In the genomic region with DNA sequence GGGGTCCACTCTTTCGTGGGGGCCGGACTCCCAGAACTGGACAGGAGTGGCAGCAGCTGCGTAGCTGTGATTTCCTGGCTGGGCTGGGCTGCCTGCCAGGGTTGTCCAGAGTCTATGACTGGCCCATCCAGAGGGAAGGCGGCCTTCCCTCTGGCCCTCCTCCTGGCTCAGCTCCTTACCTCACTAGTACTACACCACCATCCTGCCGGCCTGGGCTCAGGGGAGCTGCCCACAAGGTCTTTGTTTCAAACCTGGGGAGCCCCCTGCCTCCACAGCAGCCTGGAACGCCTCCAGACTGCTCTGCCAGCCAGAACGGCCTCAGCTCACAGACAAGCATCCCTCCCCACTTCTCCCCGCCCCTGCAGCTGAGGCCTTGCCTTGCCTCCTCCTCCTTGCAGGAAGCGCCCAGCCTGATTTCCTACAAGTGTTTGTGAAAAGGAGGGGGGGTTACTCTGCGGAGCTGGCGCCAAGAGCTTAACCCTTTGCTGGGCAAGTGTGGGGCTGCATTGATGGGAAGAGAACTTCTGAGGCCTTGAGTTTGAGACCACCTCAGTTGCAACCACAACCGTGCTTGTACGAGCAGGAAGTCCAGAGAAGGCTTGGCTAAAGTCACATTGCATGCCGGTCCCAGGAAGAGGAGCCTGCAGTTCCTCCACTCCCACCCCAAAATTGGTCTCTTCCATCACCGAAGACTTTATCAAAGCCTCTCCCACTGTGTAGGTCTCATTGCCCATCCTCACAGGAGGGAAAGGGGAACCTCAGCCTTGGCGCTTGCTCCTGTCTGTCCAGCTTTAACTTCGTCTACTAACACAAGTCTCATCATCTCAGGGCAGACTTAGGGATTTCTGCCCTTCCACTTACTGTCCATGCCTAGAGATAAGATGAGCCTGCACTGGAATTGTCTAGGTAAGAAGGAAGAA, we compare ENCODE assay signal across 8 mouse cellular contexts. TPM values are rescaled to one million over a fixed set of nuclear protein-coding genes. Genes with fewer than 3 reads are reported as not detected.
DNase-seq lines count a peak whose midpoint lies in the region; ATAC-seq lines count a peak whose summit lies in the region.

A gene (minus strand): TSS at position 315 of the 920 bp plus-strand sequence.

- no peaks in the 10 kb centered on the region for H3K9me3 ChIP-seq in embryonic facial prominence, embryonic 10.5 days
- H3K9me3 ChIP-seq in intestine, embryonic 16.5 days (ENCODE audit: control insufficient read depth, low read length), result no peaks in the 10 kb centered on the region
- no peaks in the 10 kb centered on the region for H3K9me3 ChIP-seq in midbrain, embryonic 10.5 days (replicated peaks)

- peak; percentile 32 for ATAC-seq in activated CD4-positive, CD25-positive, alpha-beta regulatory T cell, adult 4 months
- ATAC-seq in intestine, embryonic 16.5 days, result peak; percentile 92

- H3K36me3 ChIP-seq in embryonic facial prominence, embryonic 10.5 days (replicated peaks), result no peaks in the 10 kb centered on the region
- H3K36me3 ChIP-seq in intestine, embryonic 16.5 days (ENCODE audit: control insufficient read depth, insufficient read depth, low read length), result no peaks in the 10 kb centered on the region
- H3K36me3 ChIP-seq in midbrain, embryonic 10.5 days, result no peaks in the 10 kb centered on the region

- H3K27ac ChIP-seq in embryonic facial prominence, embryonic 10.5 days (replicated peaks), result peak within 1 kb of the TSS; percentile 93
- H3K27ac ChIP-seq in intestine, embryonic 16.5 days (ENCODE audit: low read length), result peak within 1 kb of the TSS; percentile 92
- peak within 1 kb of the TSS; percentile 89 for H3K27ac ChIP-seq in midbrain, embryonic 10.5 days (replicated peaks)

- H3K4me3 ChIP-seq in embryonic facial prominence, embryonic 10.5 days, result peak within 1 kb of the TSS; percentile 52
- H3K4me3 ChIP-seq in intestine, embryonic 16.5 days (ENCODE audit: low read length), result peak within 1 kb of the TSS; percentile 43
- peak within 1 kb of the TSS; percentile 42 for H3K4me3 ChIP-seq in midbrain, embryonic 10.5 days

- 17% methylated on average over 17 of the region's 17 CpGs for WGBS in embryonic facial prominence, embryonic 10.5 days
- 12% methylated on average over 16 of the region's 17 CpGs for whole genome bisulfite sequencing in intestine, embryonic 16.5 days
- 18% methylated on average over 17 of the region's 17 CpGs for WGBS in midbrain, embryonic 10.5 days

- H3K27me3 ChIP-seq in embryonic facial prominence, embryonic 10.5 days (replicated peaks; ENCODE audit: low read depth, poor library complexity, severe bottlenecking), result peaks cover 4% of the 10 kb centered on the region; the same call in 1 of the 2 replicates
- no peaks in the 10 kb centered on the region for H3K27me3 ChIP-seq in intestine, embryonic 16.5 days (replicated peaks; ENCODE audit: control insufficient read depth, insufficient read depth, low read length)
- 0 out of 2 replicates have a peak, but pooled peaks cover 6% of the 10 kb centered on the region for H3K27me3 ChIP-seq in midbrain, embryonic 10.5 days (ENCODE audit: low read depth, poor library complexity, severe bottlenecking)

- peaks cover 67% of the 10 kb centered on the region for H3K4me1 ChIP-seq in embryonic facial prominence, embryonic 10.5 days
- H3K4me1 ChIP-seq in intestine, embryonic 16.5 days (ENCODE audit: control insufficient read depth, insufficient read depth, low read length), result peaks cover 47% of the 10 kb centered on the region
- H3K4me1 ChIP-seq in midbrain, embryonic 10.5 days, result peaks cover 79% of the 10 kb centered on the region

- H3K9ac ChIP-seq in intestine, embryonic 16.5 days (ENCODE audit: low read depth, low read length), result peak within 1 kb of the TSS; percentile 66

- intact Hi-C loops in left cerebral cortex, postnatal 4 days (cut with DNase I), result no loop called here

- DNase-seq in embryonic facial prominence, embryonic 10.5 days (ENCODE audit: low spot score), result peak; percentile 88
- peak; percentile 91 to 94 for DNase-seq in gastrocnemius, postnatal 4 days (ENCODE audit: low spot score in 2 of 2)
- peak; percentile 93 for DNase-seq in left cerebral cortex, postnatal 4 days
- peak; percentile 78 for DNase-seq in midbrain, embryonic 10.5 days (ENCODE audit: low spot score)
- peak; percentile 89 for DNase-seq in skeletal muscle tissue, adult 2 months (ENCODE audit: low read depth, low spot score)
- DNase-seq in c-Kit-positive CD71-positive TER-119-positive erythroid progenitor cells, embryonic 14.5 days (ENCODE audit: low spot score), result no peak

- H3K4me2 ChIP-seq in intestine, embryonic 16.5 days (ENCODE audit: low read depth, low read length), result peak within 1 kb of the TSS; percentile 59

RNA-seq across cellular contexts. Expression of the gene that starts here (rescaled TPM):
- 100 to 1,000 TPM in 1 of 2 experiments, 10 to 100 TPM in 1; 72.4 to 116 TPM for polyA plus RNA-seq in activated CD4-positive, CD25-positive, alpha-beta regulatory T cell, adult 4 months (2017; shearing (Covaris generic))
- 11.8 and 12.0 TPM in 2 replicates for polyA plus RNA-seq in embryonic facial prominence, embryonic 10.5 days (2016; fragmentation: Nextera tagmentation; extraction: Ambion mirVana)
- 1 to 10 TPM; 6.2 to 6.5 TPM for total RNA-seq in gastrocnemius, postnatal 4 days (2021)
- 5.3 and 5.4 TPM in 2 replicates for polyA plus RNA-seq in intestine, embryonic 16.5 days (2015; fragmentation: Nextera tagmentation; extraction: Ambion mirVana)
- total RNA-seq in left cerebral cortex, postnatal 4 days (2021), result 1 to 10 TPM; 6.1 to 6.9 TPM
- polyA plus RNA-seq in midbrain, embryonic 10.5 days (2016; fragmentation: Nextera tagmentation; extraction: Ambion mirVana), result 12.8 and 17.3 TPM in 2 replicates
